Mouse (Mus musculus): ENCODE measurements around the gene Mup6. TPM values are rescaled to one million over a fixed set of nuclear protein-coding genes. Genes with fewer than 3 reads are reported as not detected.
"Not testable (repeated sequence)": the region's sequence is repeated elsewhere in the genome, so short reads cannot be mapped to it uniquely, and the experiment has no call there.

Mup6 gene
- polyA plus RNA-seq, 1 experiment: not detected

- H3K27me3 ChIP-seq (ENCODE audit: control insufficient read depth, insufficient read depth, low read length): no peaks in the 10 kb centered on the region
- H3K36me3 ChIP-seq (ENCODE audit: control insufficient read depth, insufficient read depth, low read length): no peaks in the 10 kb centered on the region
- H3K27ac ChIP-seq (ENCODE audit: control insufficient read depth, insufficient read depth, low read length): no peak overlapping the region
- peak; percentile 31 for DNase-seq
- 81% methylated on average over 6 of the region's 6 CpGs for WGBS
- TF ChIP-seq CTCF (IDR thresholded peaks at IDR 0.05; ENCODE audit: borderline replicate concordance, control insufficient read depth, extremely low read depth, insufficient read depth, low read length, poor library complexity): peak; percentile 28; the same call in 1 of the 2 replicates
- no peak for TF ChIP-seq POLR2A (IDR thresholded peaks at IDR 0.05; ENCODE audit: control insufficient read depth, extremely low read depth, insufficient read depth, low read length, poor library complexity)
- H3K4me3 ChIP-seq (ENCODE audit: control insufficient read depth, insufficient read depth, low read length): no peak overlapping the region
- H3K4me1 ChIP-seq (replicated peaks; ENCODE audit: control insufficient read depth, insufficient read depth, low read length): no peaks in the 10 kb centered on the region
Measured at GRCm38 (mm10) chr4:59932505-59933281, 31.4 kb upstream of the Mup6 start.

GRCm38 (mm10) chr4:59937543-59937942, 26.6 kb upstream of the Mup6 start:
- WGBS: 75% methylated on average over 2 of the region's 2 CpGs
- Histone ChIP-seq H3K36me3 (ENCODE audit: control insufficient read depth, insufficient read depth, low read length) (no peaks in the 10 kb centered on the region), H3K4me3 (ENCODE audit: control insufficient read depth, insufficient read depth, low read length) (no peak overlapping the region), H3K27ac (ENCODE audit: control insufficient read depth, insufficient read depth, low read length) (no peak overlapping the region), H3K4me1 (replicated peaks; ENCODE audit: control insufficient read depth, insufficient read depth, low read length) (no peaks in the 10 kb centered on the region), H3K27me3 (ENCODE audit: control insufficient read depth, insufficient read depth, low read length) (no peaks in the 10 kb centered on the region)
- no peak for DNase-seq
- TF ChIP-seq CTCF (IDR thresholded peaks at IDR 0.05; ENCODE audit: borderline replicate concordance, control insufficient read depth, extremely low read depth, insufficient read depth, low read length, poor library complexity): no peak
- no peak for TF ChIP-seq POLR2A (IDR thresholded peaks at IDR 0.05; ENCODE audit: control insufficient read depth, extremely low read depth, insufficient read depth, low read length, poor library complexity)

DNA sequence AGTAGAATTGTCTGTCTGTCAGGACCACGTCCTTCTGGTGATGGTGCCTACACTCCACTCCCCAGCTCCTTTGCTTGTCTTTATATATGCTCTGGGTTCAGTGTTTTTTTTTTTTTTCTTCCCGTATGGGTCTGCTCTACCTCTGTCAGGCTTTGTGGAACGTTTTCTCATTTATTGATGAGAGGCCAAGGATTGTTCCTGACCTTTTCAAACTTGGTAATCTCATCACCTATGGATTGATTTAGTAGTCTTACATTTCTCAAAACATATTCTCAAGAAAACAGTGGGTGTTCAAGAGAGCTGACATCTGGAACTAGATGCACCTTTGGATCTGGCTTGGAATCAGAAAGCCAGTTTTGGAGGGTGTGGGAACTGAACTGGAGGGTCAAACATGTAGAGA, 3.5 kb upstream of the Mup6 start, which contains the start of gene Mup4:
TSS of gene Mup4 (minus strand) at position 101 of the 400 bp plus-strand sequence.
- H3K4me3 ChIP-seq (ENCODE audit: control insufficient read depth, insufficient read depth, low read length): no peak within 1 kb of the TSS
- DNase-seq: no peak
- no peaks in the 10 kb centered on the region for H3K27me3 ChIP-seq (ENCODE audit: control insufficient read depth, insufficient read depth, low read length)
- H3K4me1 ChIP-seq (replicated peaks; ENCODE audit: control insufficient read depth, insufficient read depth, low read length): no peaks in the 10 kb centered on the region
- 83% methylated on average over 3 of the region's 3 CpGs for WGBS
- no peaks in the 10 kb centered on the region for H3K36me3 ChIP-seq (ENCODE audit: control insufficient read depth, insufficient read depth, low read length)
- no peak within 1 kb of the TSS for H3K27ac ChIP-seq (ENCODE audit: control insufficient read depth, insufficient read depth, low read length)
- TF ChIP-seq POLR2A (IDR thresholded peaks at IDR 0.05; ENCODE audit: control insufficient read depth, extremely low read depth, insufficient read depth, low read length, poor library complexity): no peak
- TF ChIP-seq CTCF (IDR thresholded peaks at IDR 0.05; ENCODE audit: borderline replicate concordance, control insufficient read depth, extremely low read depth, insufficient read depth, low read length, poor library complexity): no peak

- not testable (repeated sequence) for H3K4me3 ChIP-seq (ENCODE audit: control insufficient read depth, insufficient read depth, low read length)
Measured at GRCm38 (mm10) chr4:59997894-59998293, 33.8 kb downstream of the Mup6 start.

GRCm38 (mm10) chr4:60020141-60020540, 56.0 kb downstream of the Mup6 start:
- not testable (repeated sequence) for H3K4me3 ChIP-seq (ENCODE audit: control insufficient read depth, insufficient read depth, low read length); H3K27ac ChIP-seq (ENCODE audit: control insufficient read depth, insufficient read depth, low read length); H3K4me1 ChIP-seq (replicated peaks; ENCODE audit: control insufficient read depth, insufficient read depth, low read length); H3K36me3 ChIP-seq (ENCODE audit: control insufficient read depth, insufficient read depth, low read length); H3K27me3 ChIP-seq (ENCODE audit: control insufficient read depth, insufficient read depth, low read length); DNase-seq
- WGBS: 94% methylated on average over 7 of the region's 7 CpGs

More at GRCm38 (mm10) chr4:59997894-59998293, 33.8 kb downstream of the Mup6 start:
- not testable (repeated sequence) for H3K4me1 ChIP-seq (replicated peaks; ENCODE audit: control insufficient read depth, insufficient read depth, low read length); H3K27me3 ChIP-seq (ENCODE audit: control insufficient read depth, insufficient read depth, low read length); DNase-seq; H3K36me3 ChIP-seq (ENCODE audit: control insufficient read depth, insufficient read depth, low read length); H3K27ac ChIP-seq (ENCODE audit: control insufficient read depth, insufficient read depth, low read length)

DNA sequence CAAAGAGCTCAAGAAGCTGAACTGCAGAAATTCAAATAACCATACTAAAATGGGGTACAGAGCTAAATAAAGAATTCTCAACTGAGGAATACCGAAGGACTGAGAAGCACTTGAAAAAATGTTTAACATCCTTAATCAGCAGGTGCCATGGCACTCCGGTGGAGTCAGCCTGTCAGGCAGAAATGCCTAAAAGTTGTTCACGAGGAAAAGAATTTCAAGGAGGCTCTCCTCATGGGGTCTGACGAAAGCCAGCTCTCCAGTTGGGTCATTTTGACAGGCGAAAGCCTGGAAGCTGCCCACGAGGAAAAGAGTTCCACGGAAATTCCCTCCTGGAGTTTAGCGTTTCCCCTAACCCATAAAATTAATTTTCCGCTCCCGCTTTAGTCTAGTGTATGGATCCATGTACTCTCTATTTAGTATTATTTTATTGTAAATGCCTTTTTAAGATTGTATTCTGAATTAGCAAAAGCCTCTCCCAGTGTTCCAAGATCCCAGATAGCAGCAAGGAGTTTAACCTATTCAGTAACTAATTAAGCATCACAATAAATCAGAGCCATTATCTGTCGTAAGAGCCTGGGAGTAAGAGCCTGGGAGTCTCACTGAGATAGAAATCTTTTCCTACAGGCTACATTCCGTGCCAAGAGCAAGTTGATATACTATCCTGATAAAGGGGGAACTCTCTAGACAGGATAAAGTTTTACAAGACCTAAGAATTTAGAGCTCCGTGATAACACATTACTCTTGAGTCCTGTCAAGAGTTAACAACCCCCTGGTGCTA, 65.4 kb downstream of the Mup6 start:
- H3K4me3 ChIP-seq (ENCODE audit: control insufficient read depth, insufficient read depth, low read length); H3K27me3 ChIP-seq (ENCODE audit: control insufficient read depth, insufficient read depth, low read length); DNase-seq; H3K4me1 ChIP-seq (replicated peaks; ENCODE audit: control insufficient read depth, insufficient read depth, low read length); H3K27ac ChIP-seq (ENCODE audit: control insufficient read depth, insufficient read depth, low read length); H3K36me3 ChIP-seq (ENCODE audit: control insufficient read depth, insufficient read depth, low read length): not testable (repeated sequence)
- 84% methylated on average over 13 of the region's 13 CpGs for WGBS

Other genes with a start within 250 kb of the Mup6 start
- 26.7 and 27.8 TPM in 2 replicates for gene Inip, start 162.7 kb upstream of the Mup6 start, polyA plus RNA-seq (2012; rRNA removed)
- 6.1 and 7.8 TPM in 2 replicates for gene Snx30, start 158.5 kb upstream of the Mup6 start, polyA plus RNA-seq (2012; rRNA removed)
- 19.4 and 28.3 TPM in 2 replicates for gene Slc46a2, start 49.2 kb upstream of the Mup6 start, polyA plus RNA-seq (2012; rRNA removed)
- gene Mup4, start 3.6 kb upstream of the Mup6 start, polyA plus RNA-seq (2012; rRNA removed): not detected in 2 replicates
- not detected in 2 replicates for gene Mup7, start 106.2 kb downstream of the Mup6 start, polyA plus RNA-seq (2012; rRNA removed)
- not detected in 2 replicates for gene Mup2, start 190.0 kb downstream of the Mup6 start, polyA plus RNA-seq (2012; rRNA removed)